Mouse (Mus musculus) CD4-positive, CD25-positive, alpha-beta regulatory T cell, adult 2 months (primary cell): ENCODE measurements around the gene Rad23a.

Experiments used
- DNase-seq: peaks from one replicate; pipeline ENCODE4 v3.0.0-alpha.2; 2012; ENCODE audit warnings: low read depth, low spot score

Gene Rad23a

DNA sequence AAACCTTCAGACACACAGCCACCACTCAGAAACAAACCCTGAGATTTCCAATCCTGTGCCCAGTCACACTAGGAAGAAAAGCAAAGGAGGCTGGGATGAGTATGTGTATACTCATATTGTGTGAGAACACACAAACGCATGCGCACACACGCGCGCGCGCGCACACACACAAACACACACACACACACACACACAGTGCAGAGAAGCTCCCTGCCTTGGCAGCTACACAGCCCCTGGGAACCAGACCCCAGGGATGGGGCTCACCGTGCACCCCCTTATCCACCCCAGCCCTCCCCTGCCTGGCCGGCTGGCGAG lies 26.3 kb downstream of the Rad23a start:
- no peak for DNase-seq

DNA sequence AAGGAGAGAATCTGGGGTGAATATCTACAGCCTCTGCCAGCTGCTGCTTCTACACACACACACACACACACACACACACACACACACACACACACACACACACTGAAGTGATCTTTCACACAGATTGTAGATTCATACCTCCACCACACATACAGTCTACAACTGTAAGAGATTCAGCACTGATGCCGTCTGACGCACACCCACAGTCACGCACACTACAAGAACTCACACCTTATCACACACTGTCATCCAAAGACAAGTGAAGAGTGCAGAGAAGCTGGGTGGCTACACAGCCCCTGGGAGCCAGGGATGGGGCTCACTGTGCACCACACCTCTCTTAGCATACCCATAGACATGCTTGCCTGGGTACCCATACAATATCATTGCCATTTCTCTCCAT lies 26.6 kb downstream of the Rad23a start:
- DNase-seq = no peak

DNA sequence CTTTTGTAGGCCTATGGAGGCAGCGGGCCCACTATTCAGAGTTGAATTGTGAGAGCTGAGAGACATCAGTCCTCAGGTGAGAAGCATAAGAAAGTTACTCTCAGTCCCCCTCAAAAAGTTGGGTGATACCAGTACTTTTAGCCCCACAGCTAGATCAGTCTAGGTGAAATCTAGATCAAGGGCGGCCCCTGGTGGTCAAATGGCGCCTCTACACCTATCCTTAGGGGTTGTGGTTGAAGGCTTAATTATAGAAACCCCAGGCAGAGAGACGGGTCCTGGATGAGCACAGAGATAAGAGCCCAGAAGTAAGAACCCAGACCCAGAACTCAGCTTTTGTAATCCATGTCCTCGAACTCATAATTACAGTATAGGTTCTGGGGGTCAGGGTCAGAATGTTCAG lies 27.4 kb downstream of the Rad23a start:
- DNase-seq = peak; percentile 88

DNA sequence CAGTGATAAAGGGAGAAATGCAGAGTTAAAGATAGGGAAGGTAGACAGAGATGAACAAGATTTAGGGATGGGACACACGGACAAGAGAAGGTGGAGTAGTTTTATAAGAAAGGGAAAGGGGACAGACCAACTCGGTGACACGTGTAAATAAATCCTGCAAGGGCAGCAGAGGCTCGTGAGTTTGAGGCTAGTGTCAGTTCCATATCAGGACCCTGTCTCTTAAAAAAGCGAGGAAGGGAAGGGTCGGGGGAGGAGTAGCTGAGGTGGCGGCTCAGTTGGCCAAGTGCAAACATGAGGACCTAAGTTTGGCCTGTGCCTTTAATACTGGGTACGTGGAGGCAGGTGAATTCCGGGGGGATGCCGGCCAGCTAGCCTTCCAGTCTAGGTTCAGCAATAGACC lies 29.2 kb downstream of the Rad23a start:
- no peak for DNase-seq

DNA sequence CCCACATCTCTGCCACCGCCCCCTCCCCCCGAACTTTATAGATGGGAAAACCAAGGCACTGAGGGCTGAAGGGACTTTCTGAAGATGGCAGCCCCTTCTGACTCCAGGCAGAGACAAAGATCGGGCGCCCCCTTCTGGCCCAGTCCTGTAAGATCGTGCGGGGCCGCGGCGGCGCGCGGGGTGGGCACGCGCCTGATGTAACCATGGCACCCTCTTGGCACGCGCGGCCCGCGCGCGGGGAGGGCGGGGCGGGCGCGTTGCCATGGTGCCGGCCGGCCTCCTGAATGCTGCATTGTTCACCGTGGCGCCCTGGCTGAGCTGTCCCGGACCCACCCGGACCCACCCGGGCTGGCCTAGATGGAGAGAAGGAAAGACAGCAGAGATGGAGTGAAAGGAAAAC lies 29.6 kb downstream of the Rad23a start:
- peak; percentile 87 for DNase-seq

DNA sequence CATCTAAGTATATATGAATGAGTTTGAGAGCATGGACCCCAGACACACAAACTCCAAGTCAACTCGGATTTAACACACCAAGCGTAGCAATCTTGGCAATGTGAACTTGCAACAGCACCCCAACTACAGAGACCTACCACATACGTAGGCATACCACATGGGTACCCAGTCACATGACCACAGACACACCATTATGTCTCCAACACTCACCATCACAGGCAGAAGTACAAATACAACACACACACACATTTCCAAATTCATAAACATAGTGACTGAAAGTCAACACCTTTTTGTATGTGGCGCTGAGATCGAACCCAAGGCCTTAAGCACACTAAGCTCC lies 30.6 kb downstream of the Rad23a start:
- no peak for DNase-seq

DNA sequence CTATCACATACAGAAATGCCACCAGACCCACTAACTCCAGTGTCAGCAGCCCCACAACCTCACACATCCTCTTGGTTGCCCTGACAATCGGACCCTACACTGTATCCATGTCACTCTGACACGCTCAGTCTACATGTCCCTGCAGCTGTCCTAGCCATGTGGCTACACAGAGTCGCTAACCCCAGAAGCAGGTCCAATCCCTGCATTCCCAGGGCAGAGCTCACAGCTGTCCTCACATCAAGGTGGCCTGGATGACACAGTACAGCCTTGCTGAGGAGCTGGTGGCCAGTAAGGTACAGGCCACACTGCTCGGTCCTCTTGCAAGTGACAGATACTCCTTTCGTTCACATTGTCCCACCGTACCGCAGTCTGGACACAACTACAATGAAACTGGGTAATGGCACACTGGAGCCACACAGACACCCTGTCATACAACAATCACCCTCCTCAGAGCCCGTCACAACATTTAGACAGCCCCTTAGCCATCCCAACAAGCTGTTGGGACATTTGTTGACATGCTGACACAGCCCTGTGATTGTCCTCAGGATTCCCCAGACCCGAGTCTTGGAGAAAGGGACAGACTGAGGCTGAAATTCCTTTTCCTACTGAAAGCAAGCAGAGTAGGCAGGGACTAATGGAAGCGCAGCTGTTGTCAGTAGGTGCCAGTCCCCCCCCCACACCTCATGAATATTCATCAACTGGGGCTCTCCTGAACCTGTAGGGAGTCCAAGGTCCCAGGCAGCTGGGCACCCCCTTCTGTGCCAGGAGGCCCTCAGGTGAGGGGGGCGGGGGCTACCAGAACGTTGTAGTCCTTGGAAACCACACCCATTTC lies 31.1 kb downstream of the Rad23a start:
- no peak for DNase-seq

DNA sequence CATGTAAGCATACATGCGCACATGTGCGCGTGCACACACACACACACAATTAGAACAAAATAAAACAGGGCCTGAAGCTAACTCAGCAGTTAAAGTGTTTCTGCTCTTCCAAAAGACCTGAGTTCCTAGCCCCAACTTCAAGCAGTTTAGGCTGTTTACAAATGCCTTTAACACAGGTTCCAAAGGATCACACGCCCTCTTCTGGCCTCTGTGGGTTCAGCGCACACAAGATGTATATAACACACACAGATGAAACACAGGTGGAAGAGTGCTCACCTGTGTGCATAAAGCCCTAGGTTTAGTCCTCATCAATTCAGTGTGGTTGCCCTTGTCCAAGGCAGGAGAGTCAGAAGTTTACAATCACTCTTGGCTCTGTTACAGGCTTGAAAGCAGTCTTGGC lies 34.4 kb downstream of the Rad23a start:
- no peak for DNase-seq

DNA sequence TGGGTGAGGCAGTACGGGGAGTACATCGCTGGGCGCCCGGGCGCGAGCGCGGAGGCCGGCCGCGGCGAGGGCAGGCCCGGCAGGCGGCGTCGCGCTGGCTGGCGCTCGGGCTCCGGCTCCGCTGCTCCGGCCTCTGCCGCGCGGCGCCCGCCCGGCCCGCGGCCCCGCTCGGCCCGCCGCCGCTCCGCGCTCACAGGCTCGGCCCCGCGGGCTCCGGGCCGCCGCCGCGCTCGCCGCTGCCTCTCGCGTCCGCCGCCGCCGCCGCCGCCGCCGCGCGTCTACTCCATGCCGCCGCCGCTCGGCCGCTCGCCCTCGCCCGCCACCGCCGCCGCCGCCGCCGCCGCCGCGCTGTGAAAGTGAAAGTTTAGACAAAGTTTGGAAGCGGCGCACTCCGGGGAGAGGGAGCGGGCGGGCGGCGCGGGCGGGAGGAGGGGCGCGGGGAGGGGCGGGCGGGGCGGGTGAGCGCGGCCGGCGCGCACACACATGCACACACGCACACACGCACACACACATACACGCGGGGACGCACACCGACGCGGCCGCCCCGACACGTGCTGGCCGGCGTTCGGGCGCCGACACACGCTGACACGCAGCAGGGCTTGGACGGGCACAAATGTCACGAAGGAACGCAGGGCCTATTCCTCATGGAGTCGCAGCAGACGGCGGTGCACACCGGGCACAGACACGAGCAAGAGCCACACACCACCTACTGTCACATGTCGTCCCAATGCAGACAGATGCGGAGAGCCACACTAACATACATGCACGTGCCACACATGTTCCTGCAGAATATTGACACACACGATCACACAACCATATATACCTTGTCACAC lies 40.2 kb downstream of the Rad23a start, which contains the start of gene Nfix:
Nfix (minus strand) TSS at position 346 of the 833 bp plus-strand sequence.
- peak; percentile 71 for DNase-seq

DNA sequence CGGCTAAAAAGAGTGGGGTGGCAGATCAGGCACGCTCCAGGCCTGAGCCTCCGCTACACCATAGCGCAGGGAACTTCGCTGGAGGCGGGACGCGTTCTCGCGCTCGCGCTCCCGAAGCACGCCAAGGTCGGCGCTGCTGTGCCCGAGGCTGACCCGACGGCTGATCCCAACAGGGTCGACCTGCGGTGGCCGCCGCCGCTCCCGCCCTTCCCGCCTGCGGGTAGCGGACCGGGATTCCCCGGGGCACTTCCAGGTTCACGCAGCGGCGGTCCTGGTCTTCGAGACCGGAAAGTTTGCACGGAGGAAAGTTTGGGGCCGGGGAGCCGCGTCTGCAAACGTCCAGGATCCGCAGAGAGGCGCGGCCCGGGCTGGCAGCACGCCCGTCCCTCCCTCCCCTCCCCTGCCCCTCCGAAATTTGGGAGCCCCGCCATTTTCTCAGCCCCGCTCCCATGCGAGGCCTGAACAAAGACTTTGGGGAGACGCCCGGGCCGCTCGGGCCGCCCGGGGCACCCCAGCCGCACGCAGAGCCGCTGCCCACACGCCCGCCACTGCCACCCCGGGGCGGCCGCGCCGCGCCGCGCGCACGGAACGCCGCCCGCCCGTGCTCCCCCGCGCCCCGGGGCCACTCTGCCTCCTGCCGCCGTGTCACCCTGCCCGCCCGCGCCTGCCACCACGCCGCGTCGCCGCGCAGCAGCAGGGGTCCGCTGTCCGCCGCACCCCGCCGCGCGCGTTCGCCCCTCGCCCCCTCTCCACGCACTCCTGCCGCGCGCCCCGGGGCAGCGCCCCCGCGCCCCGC lies 41.1 kb downstream of the Rad23a start:
- peak; percentile 45 for DNase-seq

DNA sequence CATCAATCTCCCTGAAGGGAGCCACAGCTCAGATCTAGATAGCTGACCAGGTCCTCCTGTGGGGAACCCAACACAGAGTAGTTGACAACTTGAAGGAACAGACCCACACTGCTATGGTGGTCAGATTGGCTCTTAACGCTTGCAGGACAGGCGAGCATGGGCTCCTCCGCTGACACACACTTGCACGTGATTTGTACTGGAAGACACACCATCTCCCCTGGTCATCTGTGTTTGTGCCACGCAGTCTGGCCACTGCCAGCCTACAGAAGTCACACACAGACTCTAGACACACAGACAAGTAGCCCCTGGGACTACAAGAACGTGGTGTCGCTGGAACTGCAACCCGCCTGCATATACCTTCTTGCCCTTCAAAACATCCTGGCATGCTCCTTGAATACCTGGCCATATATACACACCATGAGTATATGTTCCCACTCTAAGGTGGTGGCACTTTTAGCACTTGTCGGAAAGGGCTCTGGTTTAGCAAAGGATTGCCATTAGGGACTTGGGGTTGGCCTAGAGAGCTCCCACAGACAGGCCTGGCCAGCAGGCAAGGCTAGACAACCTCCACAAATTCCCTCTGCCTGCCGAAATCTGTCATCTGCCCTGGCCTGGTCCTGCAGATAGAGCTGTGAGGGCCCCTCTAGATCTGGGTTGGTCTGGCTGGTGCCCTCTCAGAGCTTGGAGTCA lies 41.9 kb downstream of the Rad23a start:
- DNase-seq = no peak

DNA sequence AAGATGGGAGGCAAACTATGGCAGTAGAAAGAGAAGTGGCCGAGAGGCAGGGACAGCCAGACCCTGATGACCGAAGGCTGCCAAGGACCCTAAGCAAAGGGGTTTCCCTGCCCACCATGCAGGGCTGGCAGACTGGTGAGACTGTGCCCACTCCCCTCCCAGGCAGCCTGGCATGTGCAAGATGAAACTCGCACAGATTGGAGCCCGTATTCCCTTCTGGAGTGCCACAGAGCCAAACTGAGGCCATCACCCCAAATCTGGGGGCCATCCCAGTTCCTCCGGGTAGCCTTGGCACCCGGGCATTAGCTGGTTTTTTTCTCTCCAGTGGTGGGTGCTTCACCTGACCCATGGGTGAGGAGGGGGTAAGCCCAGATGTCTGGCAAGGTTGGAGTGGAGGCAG lies 42.5 kb downstream of the Rad23a start:
- no peak for DNase-seq

DNA sequence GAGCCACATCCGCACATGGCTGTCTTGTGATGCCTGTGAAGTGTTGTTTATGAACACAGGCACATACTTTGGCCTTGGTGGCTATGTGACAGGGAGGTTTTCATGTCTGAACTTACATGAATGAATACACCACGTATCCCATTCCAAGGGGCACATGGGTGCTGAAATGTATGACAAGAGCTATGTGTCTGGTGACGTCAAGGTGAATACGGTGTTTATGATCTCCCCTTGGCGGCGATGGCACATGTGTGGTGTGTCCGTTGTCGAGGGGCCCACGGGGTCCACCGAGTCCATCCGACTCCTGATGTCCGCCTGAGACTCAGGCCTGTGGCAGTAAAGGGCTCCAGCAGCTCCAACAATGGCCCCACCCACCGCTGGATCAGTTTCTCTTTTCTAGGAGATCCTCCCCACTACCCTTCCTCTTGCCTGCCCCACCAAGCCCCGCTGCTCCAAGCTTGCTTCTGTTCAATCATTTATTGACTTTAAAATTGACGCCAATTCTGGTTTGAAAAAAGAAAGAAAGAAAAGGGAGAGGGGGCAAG lies 43.1 kb downstream of the Rad23a start:
- DNase-seq = no peak

DNA sequence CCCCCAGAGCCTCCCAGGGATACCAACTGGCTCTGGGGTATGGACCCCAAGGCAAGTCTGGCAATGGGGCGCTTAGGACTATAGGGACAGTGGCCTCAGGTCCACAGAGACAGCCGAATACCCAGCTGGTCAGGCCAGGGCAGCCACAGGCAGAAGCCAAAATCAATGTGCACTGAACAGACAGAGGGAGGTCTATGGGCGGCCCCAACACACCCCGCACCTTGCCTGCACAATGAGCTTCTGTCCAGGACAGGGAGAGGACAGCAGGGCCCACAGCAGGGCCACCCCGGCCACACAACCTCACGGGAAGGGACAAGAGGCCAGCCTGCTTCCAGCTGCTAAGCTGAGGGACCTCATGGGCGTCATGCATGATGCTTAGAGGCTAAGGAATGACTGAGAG lies 46.0 kb downstream of the Rad23a start:
- DNase-seq = no peak

DNA sequence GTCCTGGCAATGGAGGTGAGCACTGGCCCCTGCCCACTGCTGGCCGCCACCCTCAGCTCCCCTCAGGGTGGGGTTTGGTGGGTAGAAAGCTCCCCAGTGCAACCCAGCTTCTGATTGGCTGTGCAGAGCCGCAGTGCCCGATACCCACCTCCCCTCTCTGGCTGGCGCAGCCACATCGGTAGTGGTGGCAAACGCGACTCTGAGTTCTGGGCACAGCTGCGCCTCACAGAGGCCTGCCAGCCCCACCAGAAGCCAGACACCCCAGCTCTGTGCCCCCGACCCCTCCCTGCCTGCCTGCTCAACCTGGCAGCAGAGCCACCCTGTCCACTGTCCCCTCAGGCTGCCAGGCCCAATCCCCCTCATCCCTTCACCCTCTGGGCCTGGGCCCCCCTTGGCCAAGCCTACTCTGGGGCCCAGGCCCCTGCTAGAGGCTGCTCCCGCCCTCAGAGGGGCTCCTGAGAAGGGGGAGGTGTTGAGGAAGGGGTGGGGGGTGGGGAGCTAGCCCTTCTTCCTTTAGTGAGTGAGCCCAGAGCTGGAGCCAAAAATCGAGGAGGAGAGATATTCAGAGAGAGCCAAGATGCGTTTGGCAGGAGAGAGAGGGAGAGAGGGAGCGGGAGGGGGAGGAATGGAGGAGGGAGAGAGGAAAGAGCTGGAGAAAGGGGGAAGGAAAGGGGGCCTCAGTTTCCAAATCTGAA lies 46.5 kb downstream of the Rad23a start:
- no peak for DNase-seq

DNA sequence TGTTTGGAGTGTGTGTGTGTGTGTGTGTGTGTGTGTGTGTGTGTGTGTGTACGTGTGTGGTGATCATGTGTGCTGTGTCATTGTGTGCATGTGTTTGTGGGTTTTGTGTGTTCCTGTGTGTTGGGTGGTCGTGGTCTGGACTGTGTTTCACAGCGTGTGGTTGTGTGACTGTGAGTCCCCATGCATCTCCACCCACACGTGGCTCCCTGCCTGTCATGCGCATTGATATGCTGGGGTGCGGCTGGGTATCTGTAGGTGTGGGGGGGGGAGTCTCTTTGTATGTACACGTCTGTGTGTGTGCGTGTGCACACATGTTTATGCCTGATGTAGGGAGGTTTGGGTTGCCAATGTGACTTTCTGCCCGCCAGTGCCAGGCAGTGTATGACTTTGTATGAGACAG lies 47.3 kb downstream of the Rad23a start:
- DNase-seq = no peak

DNA sequence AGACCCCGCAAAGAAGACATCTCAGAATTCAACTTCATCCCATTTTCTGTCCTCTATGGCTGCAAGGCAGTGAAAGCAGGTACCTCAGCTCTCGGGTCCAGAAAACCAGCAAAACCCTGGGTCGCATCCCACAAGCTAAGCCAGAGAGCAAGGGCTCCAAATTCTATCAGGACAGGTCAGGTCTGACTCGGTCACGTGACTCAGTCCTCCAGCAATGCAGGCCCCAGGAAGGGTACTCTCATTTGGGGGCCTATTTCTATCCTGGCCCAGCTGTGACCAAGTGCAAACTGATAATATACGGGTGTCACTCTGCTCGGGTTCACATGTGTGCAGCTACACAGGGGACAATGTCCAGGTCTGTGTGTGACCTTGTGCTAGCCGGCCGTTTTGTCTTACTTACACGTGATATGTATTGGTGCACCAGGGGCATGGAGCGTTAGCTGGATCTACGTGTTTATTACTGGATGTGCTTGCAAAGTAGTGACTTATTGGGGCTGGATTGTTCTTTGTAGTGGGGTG lies 48.0 kb downstream of the Rad23a start:
- DNase-seq = no peak

DNA sequence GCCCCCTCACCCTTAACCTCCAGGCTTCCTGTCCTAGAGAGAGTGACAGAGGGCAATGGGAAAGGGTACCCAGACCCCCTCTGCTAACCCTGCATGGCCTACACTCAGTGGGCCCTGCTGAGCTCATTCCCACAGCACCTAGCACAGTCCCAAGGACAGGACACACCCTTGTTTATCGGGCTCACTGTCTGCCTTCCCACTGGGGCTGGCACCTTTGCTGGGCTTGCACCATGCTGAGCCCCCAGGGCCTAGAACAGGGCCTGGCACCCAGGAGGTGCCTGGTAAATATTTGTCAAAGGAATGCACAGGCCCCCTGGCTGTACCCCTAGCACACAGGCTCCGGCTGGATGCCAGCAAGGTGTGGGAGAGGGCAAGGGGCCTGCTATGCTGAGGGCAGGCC lies 49.9 kb downstream of the Rad23a start:
- DNase-seq = no peak

DNA sequence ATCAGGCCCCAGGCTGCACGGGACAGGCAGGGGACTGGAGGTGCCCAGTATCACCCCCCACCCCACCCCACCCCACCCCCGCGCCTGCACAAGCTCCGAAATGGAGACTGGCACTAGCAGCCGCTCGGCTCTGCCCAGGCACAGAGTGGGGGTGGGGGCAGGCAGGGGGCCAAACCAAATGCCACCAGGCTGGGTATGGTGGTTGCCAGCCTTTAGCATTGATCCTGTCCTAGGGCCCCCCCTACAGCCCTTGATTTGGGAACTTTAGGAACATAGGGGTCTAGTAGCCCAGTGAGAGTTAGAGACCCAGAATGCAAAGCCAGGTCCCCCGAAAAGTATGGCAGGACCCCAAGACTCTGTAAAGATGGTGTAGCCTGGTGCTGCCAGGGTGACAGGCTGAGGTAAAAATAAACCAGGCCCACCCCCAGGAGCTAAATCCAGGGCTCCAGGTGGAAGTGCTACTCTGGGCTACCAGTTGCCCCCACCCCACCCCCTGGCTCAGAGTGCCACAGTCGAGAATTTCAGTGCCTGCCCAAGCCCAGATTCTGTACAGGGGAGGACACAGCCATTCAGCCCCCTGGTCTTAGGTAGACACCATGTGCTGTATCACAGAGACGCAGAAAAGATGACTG lies 50.5 kb downstream of the Rad23a start:
- DNase-seq = no peak

DNA sequence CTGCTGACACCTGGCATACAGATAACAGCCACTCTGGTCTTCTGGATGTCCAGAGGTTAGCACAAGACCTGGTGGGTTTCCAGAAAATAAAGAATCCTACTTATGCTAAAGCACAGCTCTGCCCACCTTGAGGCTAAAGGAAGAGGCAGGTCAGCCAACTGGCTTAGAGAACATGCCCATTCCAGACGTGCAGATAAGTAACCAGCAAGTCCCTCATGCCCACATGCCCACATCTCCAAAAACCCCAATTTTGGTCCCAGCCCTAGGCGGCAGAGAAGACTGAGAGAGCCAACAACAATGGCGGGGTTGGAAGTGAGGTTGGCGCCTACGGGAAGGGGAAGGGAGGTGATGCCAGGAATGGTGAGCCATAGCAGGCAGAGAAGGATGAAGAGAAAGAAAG lies 51.1 kb downstream of the Rad23a start:
- DNase-seq = no peak
